Mouse (Mus musculus): Measurements from ENCODE around the gene Kdsr. TPM values are rescaled to one million over a fixed set of nuclear protein-coding genes. Genes with fewer than 3 reads are reported as not detected.

Gene Kdsr
- 6.4 and 8.2 TPM in 2 replicates for polyA plus RNA-seq (2012; rRNA removed)

GRCm38 (mm10) chr1:106759572-106760435, at the start of gene Kdsr:
Kdsr (minus strand) TSS chr1:106759727.

GRCm38 (mm10) chr1:106796542-106796924, 37.0 kb upstream of the Kdsr start, which contains the start of gene Vps4b:
Vps4b (minus strand) TSS chr1:106796728.

GRCm38 (mm10) chr1:106713621-106714529, 45.7 kb downstream of the Kdsr start, which contains the start of gene Bcl2:
Bcl2 (minus strand) TSS chr1:106714274.

Other genes starting within 250 kb of the Kdsr start
- gene Bcl2, start 45.5 kb downstream of the Kdsr start, polyA plus RNA-seq (2012; rRNA removed), result 3.3 and 4.3 TPM in 2 replicates
- 43.7 and 59.3 TPM in 2 replicates for gene Vps4b, start 37.0 kb upstream of the Kdsr start, polyA plus RNA-seq (2012; rRNA removed)
- 0.09 TPM in 1 of 2 replicates, not detected in the other for gene Serpinb5, start 101.4 kb upstream of the Kdsr start, polyA plus RNA-seq (2012; rRNA removed)
- not detected in 2 replicates for gene Serpinb12, start 174.7 kb upstream of the Kdsr start, polyA plus RNA-seq (2012; rRNA removed)
- gene Serpinb13, start 221.3 kb upstream of the Kdsr start, polyA plus RNA-seq (2012; rRNA removed), result not detected in 2 replicates